Mouse (Mus musculus): ENCODE data around the gene Hhatl. TPM values are rescaled to one million over a fixed set of nuclear protein-coding genes. Genes with fewer than 3 reads are reported as not detected.

The Hhatl gene
- polyA plus RNA-seq (2015; fragmentation: Nextera tagmentation; extraction: Ambion mirVana) = not detected in 2 replicates

GRCm38 (mm10) chr9:121791757-121792521, at the start of gene Hhatl:
TSS of gene Hhatl (minus strand) at chr9:121792507.
- WGBS = 53% methylated on average over 24 of the region's 24 CpGs
- ATAC-seq (ENCODE audit: low FRiP score) = no peak

GRCm38 (mm10) chr9:121839622-121839965, 47.3 kb upstream of the Hhatl start:
- 32% methylated on average over 7 of the region's 7 CpGs for WGBS
- H3K4me3 ChIP-seq = peak overlapping the region; percentile 53
- H3K36me3 ChIP-seq = no peaks in the 10 kb centered on the region
- no peaks in the 10 kb centered on the region for H3K9me3 ChIP-seq
- H3K4me1 ChIP-seq (replicated peaks) = peaks cover 10% of the 10 kb centered on the region
- ATAC-seq (ENCODE audit: low FRiP score) = peak; percentile 62; the same call in 1 of the 2 replicates
- H3K27me3 ChIP-seq = 0 out of 2 replicates have a peak, but pooled peaks cover 5% of the 10 kb centered on the region
- peak overlapping the region; percentile 72 for H3K9ac ChIP-seq
- H3K27ac ChIP-seq = no peak overlapping the region
- H3K4me2 ChIP-seq = peak overlapping the region; percentile 65

More at GRCm38 (mm10) chr9:121791757-121792521, at the start of gene Hhatl:
- H3K4me1 ChIP-seq (replicated peaks) = peaks cover 14% of the 10 kb centered on the region
- H3K4me2 ChIP-seq = no peak within 1 kb of the TSS
- H3K27ac ChIP-seq = no peak within 1 kb of the TSS
- H3K4me3 ChIP-seq = no peak within 1 kb of the TSS
- H3K27me3 ChIP-seq = peaks cover 14% of the 10 kb centered on the region; the same call in 1 of the 2 replicates
- no peaks in the 10 kb centered on the region for H3K36me3 ChIP-seq
- no peaks in the 10 kb centered on the region for H3K9me3 ChIP-seq
- no peak within 1 kb of the TSS for H3K9ac ChIP-seq

- ATAC-seq (ENCODE audit: low FRiP score) = peak; percentile 90
- Histone ChIP-seq H3K9ac (peak within 1 kb of the TSS; percentile 72), H3K27ac (no peak within 1 kb of the TSS), H3K9me3 (no peaks in the 10 kb centered on the region; the same call in 1 of the 2 replicates), H3K4me3 (peak within 1 kb of the TSS; percentile 53), H3K27me3 (0 out of 2 replicates have a peak, but pooled peaks cover 5% of the 10 kb centered on the region), H3K4me2 (peak within 1 kb of the TSS; percentile 65), H3K4me1 (replicated peaks) (peaks cover 10% of the 10 kb centered on the region), H3K36me3 (no peaks in the 10 kb centered on the region)
- 3% methylated on average over 61 of the region's 61 CpGs for WGBS
Measured at GRCm38 (mm10) chr9:121838829-121839621, 46.7 kb upstream of the Hhatl start, which contains the start of gene Ccdc13. TSS of gene Ccdc13 (minus strand) at chr9:121839461.

GRCm38 (mm10) chr9:121838008-121838407, 45.7 kb upstream of the Hhatl start:
- Histone ChIP-seq H3K27ac (no peak overlapping the region), H3K4me1 (replicated peaks) (peaks cover 10% of the 10 kb centered on the region), H3K9me3 (no peaks in the 10 kb centered on the region; the same call in 1 of the 2 replicates), H3K4me2 (no peak overlapping the region), H3K9ac (no peak overlapping the region), H3K36me3 (no peaks in the 10 kb centered on the region), H3K4me3 (no peak overlapping the region), H3K27me3 (0 out of 2 replicates have a peak, but pooled peaks cover 5% of the 10 kb centered on the region)
- ATAC-seq (ENCODE audit: low FRiP score) = no peak
- 93% methylated on average over 6 of the region's 6 CpGs for WGBS

- H3K27me3 ChIP-seq = no peaks in the 10 kb centered on the region
- H3K9ac ChIP-seq = no peak overlapping the region
- H3K36me3 ChIP-seq = no peaks in the 10 kb centered on the region
- no peaks in the 10 kb centered on the region; the same call in 1 of the 2 replicates for H3K9me3 ChIP-seq
- WGBS = 85% methylated on average over 11 of the region's 11 CpGs
- ATAC-seq (ENCODE audit: low FRiP score) = no peak
- peaks cover 3% of the 10 kb centered on the region for H3K4me1 ChIP-seq (replicated peaks)
- H3K4me2 ChIP-seq = no peak overlapping the region
- H3K27ac ChIP-seq = no peak overlapping the region
- H3K4me3 ChIP-seq = no peak overlapping the region
Measured at GRCm38 (mm10) chr9:121833825-121834224, 41.5 kb upstream of the Hhatl start.

- no peaks in the 10 kb centered on the region; the same call in 1 of the 2 replicates for H3K9me3 ChIP-seq
- no peak overlapping the region for H3K4me2 ChIP-seq
- 0 out of 2 replicates have a peak, but pooled peaks have one; percentile 32 for ATAC-seq (ENCODE audit: low FRiP score)
- 32% methylated on average over 6 of the region's 6 CpGs for WGBS
- no peak overlapping the region for H3K4me3 ChIP-seq
- H3K4me1 ChIP-seq (replicated peaks) = no peaks in the 10 kb centered on the region
- no peaks in the 10 kb centered on the region for H3K27me3 ChIP-seq
- no peak overlapping the region for H3K9ac ChIP-seq
- no peak overlapping the region for H3K27ac ChIP-seq
- H3K36me3 ChIP-seq = no peaks in the 10 kb centered on the region
Measured at GRCm38 (mm10) chr9:121830956-121831293, 38.6 kb upstream of the Hhatl start.

GRCm38 (mm10) chr9:121830243-121830955, 38.1 kb upstream of the Hhatl start:
- H3K27ac ChIP-seq = no peak overlapping the region
- no peaks in the 10 kb centered on the region for H3K27me3 ChIP-seq
- ATAC-seq (ENCODE audit: low FRiP score) = peak; percentile 56

GRCm38 (mm10) chr9:121829270-121829992, 37.1 kb upstream of the Hhatl start:
- ATAC-seq (ENCODE audit: low FRiP score) = no peak
- Histone ChIP-seq H3K27ac (no peak overlapping the region), H3K9ac (no peak overlapping the region), H3K27me3 (no peaks in the 10 kb centered on the region), H3K36me3 (no peaks in the 10 kb centered on the region), H3K4me2 (no peak overlapping the region), H3K9me3 (no peaks in the 10 kb centered on the region; the same call in 1 of the 2 replicates), H3K4me1 (replicated peaks) (no peaks in the 10 kb centered on the region), H3K4me3 (no peak overlapping the region)
- 76% methylated on average over 7 of the region's 7 CpGs for WGBS

More at GRCm38 (mm10) chr9:121830243-121830955, 38.1 kb upstream of the Hhatl start:
- H3K9me3 ChIP-seq = no peaks in the 10 kb centered on the region; the same call in 1 of the 2 replicates
- H3K4me3 ChIP-seq = no peak overlapping the region
- H3K4me2 ChIP-seq = no peak overlapping the region
- 73% methylated on average over 6 of the region's 6 CpGs for WGBS
- H3K36me3 ChIP-seq = no peaks in the 10 kb centered on the region
- H3K9ac ChIP-seq = no peak overlapping the region
- no peaks in the 10 kb centered on the region for H3K4me1 ChIP-seq (replicated peaks)

GRCm38 (mm10) chr9:121828314-121828713, 36.0 kb upstream of the Hhatl start:
- ATAC-seq (ENCODE audit: low FRiP score) = no peak
- H3K9me3 ChIP-seq = no peaks in the 10 kb centered on the region
- no peak overlapping the region for H3K4me2 ChIP-seq
- no peak overlapping the region for H3K4me3 ChIP-seq
- no peaks in the 10 kb centered on the region for H3K27me3 ChIP-seq
- H3K27ac ChIP-seq = no peak overlapping the region
- H3K4me1 ChIP-seq (replicated peaks) = peaks cover 7% of the 10 kb centered on the region
- H3K36me3 ChIP-seq = no peaks in the 10 kb centered on the region
- 80% methylated on average over 6 of the region's 6 CpGs for WGBS
- no peak overlapping the region for H3K9ac ChIP-seq

GRCm38 (mm10) chr9:121826356-121826755, 34.0 kb upstream of the Hhatl start:
- H3K36me3 ChIP-seq = no peaks in the 10 kb centered on the region

GRCm38 (mm10) chr9:121823991-121824390, 31.7 kb upstream of the Hhatl start:
- Histone ChIP-seq H3K36me3 (no peaks in the 10 kb centered on the region), H3K27ac (no peak overlapping the region)

More at GRCm38 (mm10) chr9:121826356-121826755, 34.0 kb upstream of the Hhatl start:
- no peak overlapping the region for H3K4me3 ChIP-seq
- H3K4me1 ChIP-seq (replicated peaks) = peaks cover 16% of the 10 kb centered on the region
- H3K4me2 ChIP-seq = no peak overlapping the region
- H3K9me3 ChIP-seq = no peaks in the 10 kb centered on the region
- ATAC-seq (ENCODE audit: low FRiP score) = no peak
- H3K9ac ChIP-seq = no peak overlapping the region
- WGBS = 94% methylated on average over 3 of the region's 3 CpGs
- H3K27ac ChIP-seq = no peak overlapping the region
- H3K27me3 ChIP-seq = no peaks in the 10 kb centered on the region

More at GRCm38 (mm10) chr9:121823991-121824390, 31.7 kb upstream of the Hhatl start:
- Histone ChIP-seq H3K4me2 (no peak overlapping the region), H3K9ac (no peak overlapping the region), H3K9me3 (no peaks in the 10 kb centered on the region), H3K27me3 (no peaks in the 10 kb centered on the region), H3K4me1 (replicated peaks) (peaks cover 29% of the 10 kb centered on the region), H3K4me3 (no peak overlapping the region)
- 74% methylated on average over 7 of the region's 7 CpGs for WGBS
- ATAC-seq (ENCODE audit: low FRiP score) = peak; percentile 44; the same call in 1 of the 2 replicates
